Mouse (Mus musculus) bone marrow macrophage, adult 2 months (primary cell): Measurements from ENCODE around the gene Insl5.

ENCODE experiments used
- CTCF ChIP-seq: IDR thresholded peaks from 2 replicates; pipeline ENCODE4 v1.5.1; 2012; ENCODE audit warnings: low read depth, mild to moderate bottlenecking, low read length, moderate library complexity
- POLR2A ChIP-seq: IDR thresholded peaks from 2 replicates; pipeline ENCODE4 v1.6.1; 2012; ENCODE audit warnings: mild to moderate bottlenecking, low read depth, low read length, borderline replicate concordance

DNA sequence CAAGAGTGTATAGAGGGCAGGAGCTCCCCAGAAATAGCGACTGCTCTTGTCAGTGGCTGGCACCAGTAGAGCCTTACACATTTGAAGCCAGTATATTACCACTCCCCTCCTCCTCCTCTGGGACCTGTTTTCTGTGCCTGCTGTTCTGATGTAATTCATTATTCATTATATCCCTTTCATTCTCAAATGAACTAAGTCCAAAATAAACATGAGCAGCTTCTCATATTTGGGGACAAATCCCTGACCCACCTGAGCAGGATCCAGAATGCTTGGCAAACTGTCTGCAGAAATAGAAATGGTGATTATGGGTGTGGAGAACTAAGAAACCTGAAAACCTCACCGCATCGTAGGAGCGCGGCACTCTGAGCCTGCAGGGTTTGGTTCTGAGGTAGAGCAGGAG lies 57.0 kb downstream of the Insl5 start:
- TF ChIP-seq POLR2A, result no peak
- TF ChIP-seq CTCF, result no peak
